Mouse (Mus musculus) embryo, embryonic 10 days (tissue): ENCODE results near the gene Cbr2.

Experiments used
- DNase-seq: peaks from one replicate; pipeline ENCODE4 v3.0.0-alpha.2; 2015; ENCODE audit warnings: low spot score

The Cbr2 gene

DNA sequence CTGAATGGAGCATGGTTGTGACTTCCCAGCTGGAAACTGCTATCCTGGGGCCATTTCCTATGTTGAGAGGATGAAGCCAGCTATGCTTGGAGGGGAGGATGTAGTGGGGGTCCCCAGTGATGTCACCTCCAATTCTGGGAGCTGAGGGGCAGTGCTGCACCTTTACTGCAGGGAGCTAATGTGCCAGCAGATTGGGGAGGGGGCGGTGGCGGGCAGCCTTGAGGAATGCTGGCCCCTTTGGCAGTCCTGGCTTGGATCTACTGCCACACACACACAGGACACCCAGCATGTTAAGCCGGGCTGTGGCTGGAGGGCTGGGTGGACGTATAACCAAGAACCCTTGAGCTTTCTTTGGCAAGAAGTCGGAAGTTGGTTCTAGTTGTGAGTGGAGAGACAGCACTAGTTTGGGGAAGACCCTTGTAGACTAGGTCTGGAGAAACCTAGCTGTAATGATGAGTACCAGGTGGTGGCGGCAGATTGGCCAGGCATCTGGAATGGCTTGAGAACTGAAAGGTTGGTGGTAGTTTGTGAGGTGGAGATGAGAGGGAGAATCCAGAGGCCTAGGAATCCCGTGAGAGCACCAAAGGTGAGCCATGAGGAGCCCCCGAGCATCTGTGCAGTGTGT is 19.8 kb downstream of the Cbr2 start:
- DNase-seq: no peak

DNA sequence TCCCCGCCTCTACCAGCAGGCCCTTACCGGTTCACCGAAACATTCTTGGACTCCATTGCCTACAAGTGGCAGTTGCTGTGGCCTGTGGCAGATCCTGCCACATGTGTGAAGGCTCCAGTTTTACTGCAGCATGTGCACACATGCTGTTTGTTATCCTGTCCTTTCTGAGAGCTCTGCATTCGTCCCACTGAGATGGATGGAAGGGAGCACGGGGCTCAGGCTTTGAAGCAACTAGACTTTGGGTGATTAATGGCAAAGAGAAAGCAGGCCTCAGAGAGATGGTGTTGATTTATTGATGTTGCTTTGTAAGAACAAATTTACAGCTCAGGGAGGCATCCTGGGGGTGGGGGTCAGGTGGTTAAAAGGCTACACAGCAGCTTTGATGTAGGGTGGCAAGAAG is 21.2 kb downstream of the Cbr2 start:
- DNase-seq: peak; percentile 53

DNA sequence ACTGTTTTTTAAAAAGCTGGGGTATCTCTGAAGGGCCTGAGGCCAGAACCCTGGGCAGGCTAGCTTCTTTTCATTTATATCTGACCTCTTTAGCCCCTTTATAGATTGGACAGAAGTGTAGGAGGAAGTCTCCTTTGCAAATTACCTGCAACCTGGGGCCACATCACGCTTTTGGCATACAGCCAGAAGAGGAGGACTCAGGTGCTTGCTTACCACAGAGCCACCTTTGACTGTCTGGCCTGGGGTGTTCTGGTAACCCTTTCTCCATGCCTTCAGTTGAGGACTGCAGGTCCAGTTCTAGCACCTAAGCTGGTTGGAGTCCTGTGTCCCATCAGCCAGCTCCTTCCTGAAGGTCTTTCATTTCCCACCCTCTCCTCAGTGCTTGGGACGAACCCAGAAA is 22.4 kb downstream of the Cbr2 start:
- DNase-seq: no peak

DNA sequence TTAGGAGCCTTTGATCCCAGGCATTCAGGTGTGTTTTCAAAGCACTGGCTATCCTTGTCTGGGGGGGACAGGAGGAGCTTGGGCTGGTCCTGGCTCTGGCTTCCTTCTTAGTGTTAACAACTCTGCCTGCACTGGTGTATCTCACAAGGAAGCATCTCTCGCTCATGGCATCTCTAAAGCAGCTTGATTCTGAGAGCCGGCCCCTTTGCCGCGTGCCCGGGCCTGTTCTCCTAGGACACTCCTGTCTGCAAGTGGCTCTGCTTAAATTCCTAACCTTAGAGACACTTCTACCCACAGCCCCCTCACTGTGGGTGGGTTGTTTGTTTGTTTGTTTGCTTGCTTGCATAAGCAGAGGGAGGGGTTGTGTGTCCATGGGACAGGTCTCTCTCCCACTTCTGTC is 23.9 kb downstream of the Cbr2 start:
- no peak for DNase-seq

DNA sequence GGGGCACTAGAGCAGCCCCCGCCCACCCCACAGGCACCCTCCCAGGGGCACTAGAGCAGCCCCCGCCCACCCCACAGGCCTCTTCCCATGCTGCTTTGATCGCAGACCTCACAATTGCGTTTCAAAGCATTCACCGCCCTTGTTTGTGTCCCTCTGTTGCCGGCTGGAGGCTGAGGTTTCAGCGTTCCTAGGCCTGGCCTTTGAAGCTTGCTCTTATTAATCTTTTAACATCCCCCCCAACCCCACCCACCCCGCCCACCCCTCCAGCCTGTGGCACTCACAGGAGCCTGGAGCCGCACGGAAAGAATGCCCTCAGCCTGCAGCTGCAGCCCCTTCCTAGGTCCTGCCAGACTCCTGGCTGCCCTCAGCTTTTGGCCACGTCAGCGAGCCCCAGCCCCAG is 24.7 kb downstream of the Cbr2 start:
- peak; percentile 73 for DNase-seq

DNA sequence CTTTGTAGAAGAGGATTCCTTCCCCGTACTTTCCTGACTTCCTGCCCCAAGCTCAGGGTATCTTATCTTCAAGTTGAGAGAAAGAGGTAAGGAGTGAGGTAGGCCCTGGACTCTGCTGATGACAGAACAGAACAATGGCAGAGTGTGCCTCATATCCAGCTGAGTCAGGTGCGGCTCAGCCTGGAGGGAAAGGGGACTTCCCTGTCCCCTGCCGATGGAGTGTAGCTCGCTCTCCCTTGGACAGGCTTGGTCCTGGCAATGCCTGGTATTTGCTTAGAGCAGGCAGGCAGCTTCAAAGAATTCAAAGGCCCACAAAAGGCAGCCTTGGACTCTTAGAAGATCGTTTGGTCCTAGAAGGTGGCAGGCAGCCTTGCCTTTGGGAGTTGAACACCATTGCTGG is 25.8 kb downstream of the Cbr2 start:
- no peak for DNase-seq

DNA sequence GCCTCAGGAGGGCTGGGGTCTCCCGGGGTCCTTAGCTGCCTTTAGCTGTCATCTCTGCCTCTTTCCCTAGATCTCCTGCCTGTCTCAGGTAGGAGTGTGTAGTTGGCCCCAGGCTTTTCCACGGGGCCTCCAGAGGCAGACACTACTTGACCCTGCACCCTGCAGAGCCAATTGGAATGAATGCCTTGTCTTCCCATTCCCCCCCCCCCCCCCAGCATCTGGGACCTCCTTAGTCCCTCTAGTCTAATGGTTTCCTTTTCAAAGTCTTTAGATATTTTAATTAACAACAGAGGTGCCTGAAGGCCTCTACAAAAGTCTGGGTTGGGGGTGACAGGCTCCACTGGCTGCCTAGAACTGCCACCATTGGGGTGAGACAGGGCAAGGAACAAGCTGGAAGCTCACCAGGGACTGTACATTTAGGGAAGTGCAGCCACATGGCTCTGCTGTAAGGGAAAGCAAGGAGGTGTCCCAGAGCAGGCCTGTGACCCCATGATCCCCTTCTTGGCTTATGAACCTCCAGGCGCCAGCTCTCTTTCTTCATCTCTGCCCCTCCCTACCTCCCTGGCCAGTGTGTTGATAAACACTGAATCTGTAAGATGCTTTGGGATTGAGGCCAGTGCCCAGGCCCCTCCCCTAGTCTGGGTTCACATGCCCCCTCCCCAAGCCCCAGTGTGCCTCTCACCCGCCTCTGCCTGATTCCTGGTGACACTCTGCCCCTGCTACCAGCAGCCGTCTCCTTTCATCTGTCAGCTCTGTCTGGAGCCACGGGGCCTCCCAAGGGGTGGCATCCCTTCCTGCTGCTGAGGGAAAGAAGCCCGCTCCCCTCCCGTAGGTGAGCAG is 27.2 kb downstream of the Cbr2 start:
- peak; percentile 66 for DNase-seq

DNA sequence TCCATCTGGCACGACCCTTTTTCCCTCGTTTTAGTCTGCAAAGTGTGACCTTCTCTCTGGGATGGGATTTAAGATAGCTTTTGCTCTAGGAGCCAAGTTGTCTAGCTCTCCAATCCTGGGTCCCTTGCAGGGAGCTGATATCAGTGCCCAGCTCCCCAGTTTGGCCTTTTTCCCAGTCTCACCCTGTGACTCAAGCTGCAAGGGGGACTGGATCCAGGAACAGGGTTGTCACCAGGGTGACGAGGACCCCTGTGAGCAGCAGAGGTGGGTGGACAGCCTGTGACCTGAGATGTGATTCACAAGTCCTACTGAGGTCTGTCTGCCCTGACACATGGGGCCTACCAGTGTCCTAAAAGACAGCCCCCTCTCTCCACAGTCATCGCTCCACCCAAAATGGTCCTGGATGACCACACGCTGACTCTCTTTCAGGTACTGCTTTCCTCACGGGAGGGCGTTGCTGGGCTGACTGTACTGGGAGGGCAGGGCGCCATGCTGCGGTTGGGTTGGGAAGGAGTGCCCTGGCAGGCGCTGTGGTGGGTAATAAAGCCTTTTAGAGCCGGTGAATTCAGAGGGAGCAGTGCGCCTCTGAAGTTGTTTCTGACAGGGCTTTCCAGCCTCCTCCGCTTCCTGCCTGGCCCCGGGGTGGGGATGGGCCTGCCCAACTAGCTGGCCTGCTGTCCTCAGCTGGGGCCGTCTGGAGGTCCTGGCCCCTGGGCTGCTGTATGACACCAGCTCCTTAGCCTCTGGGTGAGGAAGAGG is 28.0 kb downstream of the Cbr2 start:
- no peak for DNase-seq

DNA sequence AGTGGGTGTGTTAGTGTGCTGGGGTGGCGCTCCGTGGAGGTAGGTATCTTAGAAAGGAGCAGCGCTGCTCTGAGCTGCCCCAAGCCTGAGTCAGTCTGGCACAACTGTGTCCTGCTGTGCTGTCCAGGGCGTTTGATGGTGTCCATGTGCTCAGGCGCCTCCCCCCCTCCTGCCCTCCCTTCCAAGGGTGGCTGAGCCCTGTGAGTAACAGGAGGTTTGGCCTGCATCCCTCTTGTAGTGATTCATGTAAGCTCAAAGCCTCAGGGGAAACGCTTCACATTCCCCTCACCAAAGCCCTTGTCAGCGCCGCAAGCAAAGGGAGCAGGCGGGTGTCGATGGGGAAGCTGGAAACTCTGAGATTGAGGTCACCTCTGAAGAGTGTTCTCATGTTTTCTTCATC is 34.2 kb downstream of the Cbr2 start:
- peak; percentile 43 for DNase-seq

DNA sequence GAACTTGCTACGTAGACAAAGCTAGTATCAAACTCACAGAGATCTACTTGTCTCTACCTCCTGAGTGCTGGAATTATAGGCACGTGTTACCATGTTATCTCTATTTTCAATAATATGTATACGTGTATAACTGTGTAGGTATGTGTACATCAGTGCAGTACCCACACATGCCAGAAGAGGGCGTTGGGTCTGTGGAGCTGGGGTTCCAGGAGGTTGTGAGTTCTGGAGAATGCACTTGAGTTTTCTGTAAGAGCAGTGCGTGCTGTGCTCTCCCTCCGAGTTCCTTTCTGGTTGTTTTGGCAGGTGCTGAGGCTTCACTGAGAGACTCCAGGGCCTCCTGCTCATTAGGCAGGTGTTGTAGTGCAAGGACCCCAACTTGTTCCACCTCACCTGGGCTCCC is 35.3 kb downstream of the Cbr2 start:
- DNase-seq: no peak

DNA sequence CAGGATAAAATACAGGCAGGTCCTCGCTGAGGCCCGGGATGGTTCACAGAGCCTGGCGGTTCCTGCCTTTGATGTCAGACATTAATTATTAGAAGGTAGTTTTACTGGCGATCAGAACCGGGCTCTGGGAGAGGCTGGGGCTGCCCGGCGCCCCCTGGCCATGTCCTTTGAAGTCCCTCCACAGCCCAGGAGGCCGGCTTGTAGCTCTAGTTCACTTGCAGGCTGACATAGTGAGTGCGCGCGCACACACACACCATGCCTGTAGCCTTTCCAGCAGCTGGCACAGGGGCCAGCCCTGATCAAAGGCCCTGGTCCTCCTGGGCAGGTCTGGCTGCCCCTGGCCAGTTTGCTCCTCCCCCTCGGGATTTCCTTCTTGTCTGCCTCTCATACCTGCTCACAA is 36.3 kb downstream of the Cbr2 start:
- peak; percentile 76 for DNase-seq

DNA sequence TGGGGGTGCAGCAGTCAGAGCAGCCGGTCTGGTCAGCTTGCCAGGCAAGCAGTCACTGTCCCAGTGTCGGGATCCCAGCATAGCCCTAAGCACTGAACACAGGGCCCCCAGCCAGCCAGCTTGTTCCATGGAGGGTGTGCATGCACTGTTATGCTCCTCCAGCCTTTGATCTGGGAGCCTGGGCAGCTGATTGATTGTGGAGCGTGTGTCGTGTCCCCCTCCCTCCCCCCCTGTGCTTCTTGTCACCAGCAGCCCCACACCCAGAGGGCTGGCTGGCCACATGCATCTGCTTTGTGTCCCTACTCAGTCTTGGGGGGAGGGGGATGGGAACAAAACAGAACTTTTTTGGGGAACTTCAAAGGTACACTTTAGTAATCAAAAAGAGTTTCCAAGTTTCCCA is 36.7 kb downstream of the Cbr2 start:
- peak; percentile 72 for DNase-seq

DNA sequence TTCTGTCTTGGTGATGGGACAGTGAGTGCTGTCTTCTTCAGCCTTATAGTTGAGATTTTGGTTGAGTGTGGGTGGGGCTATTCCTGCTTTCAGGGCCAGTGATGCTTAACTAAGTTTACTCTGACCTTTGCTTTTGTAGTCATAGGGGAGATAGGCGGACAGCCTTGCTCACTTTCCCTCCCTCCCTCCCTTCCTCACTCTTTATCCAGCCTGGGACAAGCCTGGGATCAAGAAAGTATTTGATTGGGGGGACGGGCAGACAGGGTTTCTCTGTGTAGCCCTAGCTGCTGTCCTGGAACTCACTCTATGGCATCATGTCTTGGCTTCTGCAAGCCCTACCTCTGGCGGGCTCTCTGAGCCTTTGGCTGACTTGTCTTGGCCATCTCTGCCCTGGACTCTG is 38.5 kb downstream of the Cbr2 start:
- no peak for DNase-seq

DNA sequence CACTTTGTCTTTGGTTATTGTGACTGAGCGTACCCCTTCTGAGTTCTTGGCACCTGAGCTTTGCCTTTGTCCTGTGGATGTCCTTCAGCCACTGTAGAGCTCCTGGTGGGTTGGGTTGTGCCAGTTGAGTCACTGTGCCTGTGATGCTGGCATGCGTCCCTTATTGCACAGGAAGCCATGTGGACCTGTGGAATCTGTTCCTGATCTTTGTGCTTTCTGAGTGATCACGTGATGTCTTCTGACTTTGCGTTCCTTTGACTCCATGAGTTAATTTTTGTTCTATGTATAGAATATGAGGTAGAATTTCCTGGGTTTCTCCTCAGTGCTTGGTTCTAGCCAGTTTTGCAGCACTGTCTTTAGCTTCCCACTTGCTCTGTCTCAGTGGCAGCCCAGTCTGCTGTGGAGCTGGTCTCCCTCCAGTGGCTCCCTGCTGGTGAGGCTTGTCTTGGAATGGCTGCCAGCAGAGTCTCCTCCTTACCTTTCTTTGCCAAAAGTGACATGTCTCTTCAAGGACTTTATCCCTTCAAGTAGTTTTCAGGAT is 39.4 kb downstream of the Cbr2 start:
- no peak for DNase-seq

DNA sequence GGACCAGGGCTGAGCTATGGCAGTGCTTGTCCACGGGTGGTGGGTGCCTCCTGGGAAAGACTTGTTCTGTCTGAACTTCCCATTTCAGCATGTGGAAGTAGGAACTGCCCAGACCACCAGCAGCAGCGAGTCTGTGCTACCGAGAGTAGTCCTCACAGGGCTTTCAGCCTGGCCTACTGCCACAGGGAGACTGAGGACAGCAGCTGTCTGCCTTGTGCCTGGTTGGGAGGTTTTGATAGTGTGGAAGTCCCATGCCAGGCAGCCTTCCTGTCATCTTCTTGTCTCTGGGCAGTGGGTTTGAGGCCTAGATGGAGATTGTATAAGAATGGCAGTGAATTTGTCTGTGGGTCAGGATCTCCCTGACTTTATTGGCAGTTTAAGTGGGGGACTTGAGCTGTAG is 42.5 kb downstream of the Cbr2 start:
- DNase-seq: no peak

DNA sequence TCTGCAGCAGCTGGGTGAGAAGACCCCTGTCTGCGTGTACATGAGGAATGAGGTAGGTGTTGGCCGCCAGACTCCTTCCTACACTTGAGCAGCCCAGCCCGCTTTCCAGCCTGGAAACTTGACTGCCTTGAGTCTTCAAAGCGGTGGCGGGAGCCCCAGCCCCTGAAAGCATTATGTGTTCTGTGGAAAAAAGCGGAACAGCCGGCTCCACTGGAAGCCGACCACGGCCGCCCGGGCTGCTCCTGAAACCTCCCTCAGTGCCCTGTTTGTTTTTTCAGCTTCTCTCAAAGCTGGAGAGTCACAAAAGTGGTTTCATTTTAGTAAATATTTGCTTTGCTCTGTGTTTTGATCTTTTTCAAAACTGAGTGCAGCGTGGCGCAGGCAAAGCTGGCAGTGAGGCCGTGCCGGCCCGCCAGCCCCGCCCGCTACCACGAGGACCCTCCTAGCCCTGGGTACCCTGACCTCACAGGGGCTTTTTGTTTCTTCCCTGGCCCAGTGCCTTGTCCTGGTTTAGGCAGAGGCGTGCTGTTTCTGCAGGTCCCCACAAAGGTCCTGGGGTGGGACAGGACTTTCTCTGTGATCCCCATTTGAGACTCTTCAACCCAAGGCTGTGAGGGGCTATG is 45.2 kb downstream of the Cbr2 start:
- DNase-seq: no peak

DNA sequence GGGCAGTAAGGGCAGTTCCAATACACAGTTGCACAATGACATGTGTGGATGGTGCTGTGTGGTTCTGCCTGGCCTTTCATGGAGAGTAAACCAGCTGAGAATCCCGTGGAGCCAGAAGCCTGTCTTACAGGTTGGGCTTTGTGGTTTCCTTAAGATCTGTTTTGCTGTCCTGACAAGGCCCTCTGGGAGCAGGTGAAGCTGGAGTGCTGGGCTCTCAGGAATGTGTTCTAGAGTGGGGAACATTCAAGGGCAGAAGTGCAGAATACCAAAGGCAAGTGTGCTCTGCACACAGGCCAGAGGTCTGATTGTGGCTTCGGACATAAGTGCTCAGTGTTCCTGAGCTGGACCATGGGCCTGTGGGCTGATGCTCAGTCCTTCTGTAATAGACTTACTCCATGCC is 47.3 kb downstream of the Cbr2 start:
- no peak for DNase-seq

DNA sequence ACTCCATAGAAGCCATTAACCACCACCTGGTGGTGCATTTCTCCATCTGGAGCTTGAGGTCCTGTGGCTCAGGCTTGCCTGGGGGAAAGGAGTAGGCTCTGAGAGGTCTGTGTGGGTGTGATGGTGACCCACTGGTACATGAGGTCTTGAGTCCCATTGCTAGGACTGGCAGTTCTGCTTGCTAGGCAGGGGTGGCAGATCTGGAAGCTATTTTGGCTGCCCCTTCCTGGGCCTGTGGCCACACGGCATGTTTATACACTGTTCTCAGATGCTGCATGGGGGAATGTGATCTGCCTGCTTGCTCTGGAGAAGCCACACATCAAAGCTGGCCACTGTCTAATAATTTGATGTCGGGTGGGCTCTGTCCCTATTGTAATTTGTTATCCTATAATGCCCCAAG is 47.8 kb downstream of the Cbr2 start:
- DNase-seq: no peak

DNA sequence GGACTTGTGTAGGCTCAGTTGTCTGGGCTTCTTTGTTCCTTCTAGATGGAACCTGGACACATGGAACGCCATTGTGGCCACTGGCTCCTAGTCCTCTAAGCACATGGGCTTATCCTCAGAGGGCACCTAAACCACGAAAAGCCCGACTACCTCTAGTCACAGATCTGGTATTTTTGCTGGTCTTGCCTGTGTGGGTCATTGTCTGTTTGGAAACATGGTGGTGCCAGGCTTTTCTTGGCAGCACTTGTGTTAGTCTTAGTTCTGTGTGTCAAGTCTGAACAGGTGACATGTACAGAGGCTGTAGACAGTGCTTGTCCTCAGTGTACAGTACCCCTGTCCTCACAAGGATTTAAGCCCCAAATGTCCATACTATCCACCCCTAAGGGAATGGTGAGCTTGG is 48.4 kb downstream of the Cbr2 start:
- DNase-seq: no peak

DNA sequence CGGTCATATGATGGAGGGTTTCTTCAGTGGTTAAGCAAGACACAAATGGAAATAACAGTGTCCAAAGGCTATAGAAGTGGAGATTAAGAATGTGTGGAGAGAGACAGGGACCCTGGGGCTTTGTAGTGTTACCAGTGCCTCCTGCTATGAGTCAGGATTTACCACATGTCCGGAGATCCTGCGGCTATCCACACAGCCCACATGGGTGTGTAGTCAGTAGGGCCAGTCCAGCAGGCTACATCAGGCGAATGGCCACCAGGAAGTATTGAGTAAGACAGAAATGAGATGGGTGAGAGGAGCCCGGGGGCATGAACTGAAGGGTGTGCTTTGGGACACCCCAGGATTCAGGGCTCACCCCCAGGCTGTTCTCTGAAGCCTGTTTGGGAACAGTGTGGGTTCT is 49.2 kb downstream of the Cbr2 start:
- no peak for DNase-seq

DNA sequence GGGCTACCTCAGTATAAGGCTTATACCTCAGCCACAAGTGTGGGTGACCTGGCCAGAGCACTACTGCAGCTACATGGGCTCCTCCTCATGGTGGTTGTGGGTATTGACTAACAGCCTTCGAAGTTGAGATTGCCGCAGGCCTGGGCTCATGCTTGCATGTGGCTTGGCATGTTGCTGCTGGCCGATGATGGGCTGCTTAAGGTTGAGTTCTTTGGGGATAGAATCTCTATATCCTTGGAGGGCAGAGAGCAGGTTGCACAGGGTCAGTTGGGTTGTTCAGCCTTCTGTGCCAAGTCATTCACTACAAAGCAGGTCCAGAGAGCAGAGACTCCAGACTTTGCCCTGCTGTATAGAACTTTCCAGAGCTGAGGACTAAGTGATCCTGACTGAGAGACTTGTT is 52.0 kb downstream of the Cbr2 start:
- DNase-seq: peak; percentile 31
